Mouse (Mus musculus): ENCODE data around the gene Tsku.

- no peak for TF ChIP-seq GATA1 (IDR thresholded peaks at IDR 0.05; ENCODE audit: borderline replicate concordance, low read length)
- no peak for TF ChIP-seq FLI1 (IDR thresholded peaks at IDR 0.05; ENCODE audit: low read length)
Measured at GRCm38 (mm10) chr7:98369762-98370369, 8.7 kb upstream of the Tsku start.

Measured in megakaryocyte, embryonic 14.5 days (primary cell).